Mouse (Mus musculus) layer of hippocampus, postnatal 36 days (tissue): ENCODE measurements at regions not wholly inside any gene's neighbourhood (a gene's known extent, or its start where the extent isn't known, plus 50 kb on each side); places are given as distances from the start of the nearest gene placed in this dataset.
A peak's percentile ranks its signal among the peaks of the same experiment; 100 is the strongest.

Source experiments
- DNase-seq, 2 experiments: peaks; one replicate each; pipeline ENCODE4 v3.0.0; 2022
- microRNA-seq, 2 experiments: library from miRNA; unstranded; fragments of <30 nt; microRNA quantifications; one replicate each; pipeline ENCODE4 v1.2.0; 2021

- no peak for DNase-seq
These were observed 68.4 kb downstream of the 4931417E11Rik start for GRCm38 (mm10) chr6:73401059-73401458.

- DNase-seq: no peak
These were observed 80.2 kb downstream of the 4931417E11Rik start for GRCm38 (mm10) chr6:73389301-73389700.

GRCm38 (mm10) chr6:73386261-73386660, 83.2 kb downstream of the 4931417E11Rik start:
- DNase-seq: no peak

- no peak for DNase-seq
These were observed 89.6 kb downstream of the 4931417E11Rik start for GRCm38 (mm10) chr6:73379825-73380224.

GRCm38 (mm10) chr6:73377884-73378283, 91.6 kb downstream of the 4931417E11Rik start:
- no peak for DNase-seq

- DNase-seq: no peak
These were observed 93.2 kb downstream of the 4931417E11Rik start for GRCm38 (mm10) chr6:73376291-73376690.

GRCm38 (mm10) chr6:73372901-73373300, 96.6 kb downstream of the 4931417E11Rik start:
- DNase-seq: no peak

- no peak for DNase-seq
These were observed 97.6 kb downstream of the 4931417E11Rik start for GRCm38 (mm10) chr6:73371866-73372265.

GRCm38 (mm10) chr6:73370901-73371300, 98.6 kb downstream of the 4931417E11Rik start:
- DNase-seq: no peak

GRCm38 (mm10) chr6:73368836-73369141, 100.7 kb downstream of the 4931417E11Rik start:
- peak in 1 of 2 experiments; percentile 9 for DNase-seq

GRCm38 (mm10) chr6:73368047-73368835, 101.2 kb downstream of the 4931417E11Rik start:
- DNase-seq: no peak

- DNase-seq: peak; percentile 57 to 63
These were observed 101.9 kb downstream of the 4931417E11Rik start for GRCm38 (mm10) chr6:73367616-73368015.

GRCm38 (mm10) chr6:73366626-73367025, 102.8 kb downstream of the 4931417E11Rik start:
- no peak for DNase-seq

GRCm38 (mm10) chr6:73365306-73365705, 104.2 kb downstream of the 4931417E11Rik start:
- no peak for DNase-seq

GRCm38 (mm10) chr6:73334995-73335394, 86.8 kb downstream of the Suclg1 start:
- no peak for DNase-seq

- DNase-seq: no peak
These were observed 81.5 kb downstream of the Suclg1 start for GRCm38 (mm10) chr6:73329666-73330065.

Small RNA genes in the stretch of these regions (microRNA-seq; reads per million reads assigned to microRNA genes)
- gene Gm24370: 0 reads per million in 2 experiments
